Mouse (Mus musculus) retina, adult 2 months (tissue): ENCODE measurements around the gene Nup188.

Experiments
- DNase-seq: peaks from one replicate; pipeline ENCODE4 v3.0.0-alpha.2; 2012; ENCODE audit warnings: low read depth, low spot score

Nup188 gene

DNA sequence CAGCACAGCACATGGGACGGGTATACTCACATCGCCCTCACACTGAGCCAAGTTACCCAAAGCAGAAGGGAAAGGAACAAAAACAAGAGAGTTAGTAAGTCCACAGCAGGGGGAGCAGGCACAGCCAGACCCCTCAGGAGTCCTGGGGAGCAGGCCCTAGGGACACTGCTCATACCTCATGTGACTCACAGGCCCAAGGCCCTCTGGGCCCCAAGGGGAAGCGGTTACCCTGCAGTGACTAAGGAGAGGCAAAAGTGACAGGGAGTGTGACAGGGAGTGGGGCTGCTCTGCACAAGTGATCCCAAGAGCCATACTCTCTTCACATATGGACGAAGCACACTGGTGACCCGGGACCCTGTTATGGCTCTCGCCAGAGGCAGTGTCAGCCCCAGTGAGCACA is 63.0 kb downstream of the Nup188 start:
- no peak for DNase-seq

DNA sequence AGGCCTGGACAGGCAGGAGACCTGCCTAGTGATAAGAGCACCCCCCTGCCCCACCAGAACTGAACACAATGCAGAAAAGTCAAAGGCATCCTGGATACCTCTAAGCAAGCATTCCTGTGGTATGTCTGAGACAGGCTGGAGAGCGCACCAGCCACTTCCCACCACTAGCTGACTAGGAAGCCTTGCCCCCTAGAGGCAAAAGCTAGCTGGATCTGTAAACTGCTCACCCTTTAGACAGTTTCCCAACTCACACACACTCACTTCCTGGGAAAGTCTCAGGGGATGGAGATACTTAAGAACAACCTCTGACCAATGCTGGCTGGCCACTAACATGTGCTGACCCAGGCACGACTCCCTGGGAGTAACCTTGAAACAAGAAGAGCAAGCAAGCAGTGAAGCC is 65.0 kb downstream of the Nup188 start:
- no peak for DNase-seq

DNA sequence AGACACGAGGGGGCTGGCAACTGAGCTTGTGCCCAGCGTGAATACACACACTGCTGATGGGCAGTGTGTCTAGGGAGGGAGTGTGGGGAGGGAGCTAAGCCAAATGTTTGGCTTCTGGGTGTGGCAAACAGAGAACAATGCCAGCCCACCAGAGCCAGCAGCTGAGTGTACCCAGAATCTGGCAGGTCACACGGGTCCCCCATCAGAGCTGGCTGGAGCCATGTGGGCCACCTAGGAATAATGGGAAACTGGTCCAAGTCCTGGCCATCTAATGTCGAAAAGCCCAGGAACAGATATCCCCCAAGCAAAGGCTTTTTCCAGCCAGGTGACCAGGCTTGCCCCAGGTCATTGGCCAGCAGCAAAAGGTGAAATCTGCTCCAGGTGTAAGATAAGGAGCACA is 69.7 kb downstream of the Nup188 start:
- DNase-seq = no peak

DNA sequence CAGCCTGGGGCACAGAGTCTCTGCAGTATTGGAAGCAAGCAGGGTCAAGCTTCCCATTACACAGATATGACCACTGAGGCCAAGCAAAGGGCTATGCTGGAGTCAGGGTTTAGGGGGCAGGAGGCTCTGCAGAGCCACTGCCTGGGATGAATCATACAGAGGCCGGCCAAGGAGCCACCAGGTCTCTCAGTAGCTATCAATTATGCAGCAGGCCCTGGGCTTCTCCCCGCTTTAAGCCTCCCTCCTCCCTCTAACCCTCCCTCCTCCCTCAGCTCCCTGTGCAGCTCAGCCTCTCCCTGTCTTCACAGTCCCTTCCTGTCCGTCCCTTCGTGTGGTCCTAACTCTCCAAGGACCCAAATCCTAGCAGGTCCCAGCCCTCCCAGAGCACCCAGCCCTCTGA is 70.1 kb downstream of the Nup188 start:
- no peak for DNase-seq

DNA sequence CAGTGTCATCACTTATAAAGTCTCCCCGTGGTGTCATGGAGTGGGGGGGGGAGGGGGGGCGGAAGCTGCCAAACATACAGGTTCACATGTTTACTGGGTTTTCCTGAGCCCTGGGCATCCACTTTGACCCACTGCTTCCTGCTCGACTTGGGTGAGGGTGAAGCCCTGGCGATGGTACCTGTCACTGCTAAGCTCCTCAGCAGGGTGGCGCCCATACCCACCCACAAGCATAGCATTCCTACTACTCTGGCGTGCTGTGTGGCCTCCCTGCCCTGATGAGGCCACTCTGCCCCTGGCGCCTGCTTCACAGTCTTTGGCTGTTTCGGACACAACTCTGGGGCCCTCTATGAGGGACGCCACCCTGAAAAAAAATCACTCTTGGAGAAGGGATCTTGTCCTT is 70.7 kb downstream of the Nup188 start:
- no peak for DNase-seq

DNA sequence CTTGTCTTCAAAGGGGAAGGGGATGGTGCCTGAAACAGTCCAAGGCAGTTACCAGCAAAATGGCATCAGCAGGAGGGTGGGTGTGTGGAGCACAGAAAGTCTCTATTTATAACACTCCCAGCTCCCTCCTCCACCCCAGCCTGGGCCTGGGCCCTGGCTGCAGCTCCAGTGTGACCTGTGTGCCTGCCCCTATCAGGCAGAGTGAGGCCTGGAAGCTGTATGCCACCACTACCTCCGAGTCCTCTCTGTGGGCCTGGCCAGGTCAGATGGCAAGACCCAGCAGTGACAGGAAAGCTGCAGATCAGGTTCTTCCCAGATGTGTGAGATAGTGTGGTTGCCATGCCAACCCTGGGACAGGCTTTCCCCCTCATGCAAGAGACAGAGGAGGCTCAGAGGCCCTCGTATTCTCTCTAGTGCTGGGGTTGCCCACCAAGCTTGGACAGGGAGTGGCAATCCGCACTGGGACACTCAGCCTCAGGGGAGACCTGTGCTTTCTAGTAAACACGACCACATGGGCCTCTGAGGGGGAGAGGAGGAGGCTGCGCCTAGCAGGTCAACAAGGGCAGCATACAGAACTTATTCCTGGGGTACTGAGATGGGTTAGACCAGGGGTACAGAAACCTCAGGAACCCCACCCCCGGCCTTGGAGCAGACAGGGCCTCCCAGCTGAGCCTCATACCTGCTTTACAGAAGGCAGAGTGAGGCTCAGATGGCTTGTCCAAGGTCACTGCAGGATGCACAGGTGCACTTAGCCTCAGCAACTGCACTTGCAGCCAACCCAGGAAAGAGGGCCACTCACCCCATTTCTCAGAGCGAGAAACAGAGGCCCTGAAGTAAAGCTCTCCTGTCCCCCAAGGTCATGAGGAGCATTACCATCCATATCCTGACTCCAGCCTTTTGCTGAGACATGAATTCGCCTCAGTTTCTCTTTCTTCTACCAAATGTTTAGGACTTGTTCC is 71.6 kb downstream of the Nup188 start:
- DNase-seq = no peak

DNA sequence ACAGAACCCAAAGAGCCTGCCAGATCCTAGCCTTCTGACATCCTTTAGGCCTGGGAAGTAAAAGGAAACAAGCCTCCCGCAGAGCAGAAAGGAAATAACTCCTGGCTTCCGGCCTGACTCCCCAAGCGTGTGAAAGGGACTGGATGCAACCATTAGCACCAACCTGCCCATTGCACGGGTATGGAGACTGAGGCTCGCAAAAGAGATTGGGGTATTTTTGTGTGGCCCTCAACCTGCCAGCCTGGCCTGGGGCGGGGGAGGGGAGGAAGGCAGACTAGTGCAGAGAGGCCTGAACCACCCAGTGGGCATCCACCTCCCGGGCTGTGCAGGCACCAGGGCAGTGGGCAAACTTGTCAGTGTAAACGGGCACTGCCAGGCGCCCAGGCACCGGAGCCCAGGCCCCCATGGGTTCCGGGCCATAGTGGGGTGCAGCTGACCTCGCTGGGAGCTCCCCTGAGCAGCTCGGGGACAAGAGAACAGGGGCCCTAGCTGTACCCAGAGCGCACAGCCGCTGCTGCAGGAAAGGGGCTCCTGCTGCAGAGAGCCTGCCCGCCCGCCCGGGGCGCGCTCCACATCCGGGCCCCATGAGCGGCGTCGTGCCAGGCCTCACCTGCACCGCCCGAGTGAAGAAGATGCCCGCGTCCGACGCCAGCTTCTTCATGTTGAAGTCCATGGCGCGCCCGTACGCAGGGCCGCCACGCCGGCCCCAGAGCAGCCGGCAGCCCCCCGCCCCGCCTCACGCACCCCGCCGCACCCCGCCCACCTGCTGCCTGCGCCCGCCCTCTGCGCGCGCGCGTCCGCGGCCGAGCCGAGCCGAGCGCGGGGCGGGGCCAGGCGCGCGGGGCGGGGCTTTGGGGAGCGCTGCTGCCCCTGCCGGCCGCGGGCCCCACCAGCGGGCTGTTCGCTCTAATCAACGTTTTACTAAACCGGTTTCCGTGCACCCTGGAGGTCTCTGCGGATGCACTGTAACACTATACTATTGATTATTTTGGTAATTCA is 72.6 kb downstream of the Nup188 start, which contains the start of gene Sh3glb2:
Gene Sh3glb2 (minus strand): TSS at position 805 of the 999 bp plus-strand sequence.
- DNase-seq = peak; percentile 61

DNA sequence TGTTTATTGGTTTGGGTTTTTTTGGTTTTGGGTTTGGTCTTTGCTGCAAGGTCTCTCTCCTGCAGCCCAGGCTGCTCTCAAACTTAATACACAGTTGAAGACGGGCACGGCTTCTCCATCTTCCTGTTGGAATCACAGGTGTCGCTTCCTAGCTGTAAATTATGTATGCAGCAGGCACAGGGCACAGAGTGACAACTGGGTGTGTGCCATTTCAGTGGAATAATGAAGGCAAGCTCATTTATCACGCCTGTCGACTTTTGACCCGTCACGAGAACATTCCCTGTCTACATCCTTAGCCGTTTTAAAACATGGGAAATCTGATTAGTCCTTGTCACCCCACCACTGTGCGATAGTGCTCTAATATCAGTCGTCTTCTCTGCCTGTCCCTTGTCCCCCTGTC is 74.4 kb downstream of the Nup188 start:
- DNase-seq = no peak

DNA sequence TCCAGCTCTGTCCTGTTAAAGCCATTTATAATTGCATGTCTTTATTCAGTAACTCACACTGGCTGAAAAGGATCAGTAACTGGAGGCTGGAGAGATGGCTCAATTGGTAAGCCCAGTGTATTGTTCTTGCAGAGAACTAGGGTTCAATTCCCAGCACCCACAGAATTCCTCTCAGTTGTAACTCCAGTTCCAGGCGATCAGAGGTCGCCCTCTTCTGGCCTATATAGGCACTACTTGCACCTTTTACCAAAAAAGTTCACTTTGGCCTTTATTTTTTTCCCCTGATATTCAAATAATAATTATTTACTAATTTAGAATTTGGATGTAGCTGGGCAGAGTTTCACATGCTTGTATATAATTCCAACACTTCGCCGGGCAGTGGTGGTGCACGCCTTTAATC is 76.7 kb downstream of the Nup188 start:
- DNase-seq = no peak

DNA sequence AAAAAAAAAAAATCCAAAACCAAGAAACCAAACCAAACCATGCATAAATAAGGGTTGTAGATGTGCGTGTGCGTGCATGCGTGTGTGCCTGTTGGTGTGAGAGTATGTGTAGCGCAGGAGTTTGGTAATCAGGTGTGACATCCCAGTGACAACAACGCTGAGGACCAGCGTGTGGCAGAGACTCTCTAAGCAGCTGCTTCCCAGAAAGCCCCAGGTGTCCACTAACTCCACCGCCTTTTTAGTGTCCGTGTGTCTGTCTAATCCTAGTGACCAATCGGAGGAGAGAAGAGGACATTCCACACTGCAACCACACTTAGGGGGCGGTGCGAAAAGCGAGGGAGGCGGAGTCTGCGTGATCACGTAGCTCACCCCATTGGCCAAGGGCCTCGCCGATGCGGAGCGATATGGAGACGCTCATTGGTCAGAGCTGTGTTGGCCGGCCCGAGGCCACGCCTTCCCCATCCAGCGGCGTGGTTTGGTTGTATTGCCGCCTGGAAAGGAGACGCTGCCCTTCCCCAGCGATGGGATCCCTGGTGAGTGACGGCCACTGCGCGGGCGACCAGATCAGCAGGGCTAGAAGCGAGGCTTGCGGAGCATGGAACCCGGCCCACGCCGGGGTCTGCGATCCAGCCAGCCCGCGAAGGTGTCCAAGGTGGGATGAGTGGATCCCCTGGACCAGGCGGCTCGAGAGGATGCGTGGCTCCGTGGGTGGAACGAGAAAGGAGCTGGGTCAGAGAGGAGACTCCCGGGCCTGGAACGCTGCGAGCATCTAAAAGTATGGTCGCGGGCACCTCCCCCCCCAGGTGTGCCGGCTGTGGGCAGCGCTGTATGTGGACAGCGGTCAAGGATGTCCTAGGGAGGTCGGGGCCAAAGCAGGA is 77.8 kb downstream of the Nup188 start, which contains the start of gene Miga2:
Gene Miga2 (plus strand): TSS at position 461 of the 878 bp plus-strand sequence.
- peak; percentile 97 for DNase-seq

DNA sequence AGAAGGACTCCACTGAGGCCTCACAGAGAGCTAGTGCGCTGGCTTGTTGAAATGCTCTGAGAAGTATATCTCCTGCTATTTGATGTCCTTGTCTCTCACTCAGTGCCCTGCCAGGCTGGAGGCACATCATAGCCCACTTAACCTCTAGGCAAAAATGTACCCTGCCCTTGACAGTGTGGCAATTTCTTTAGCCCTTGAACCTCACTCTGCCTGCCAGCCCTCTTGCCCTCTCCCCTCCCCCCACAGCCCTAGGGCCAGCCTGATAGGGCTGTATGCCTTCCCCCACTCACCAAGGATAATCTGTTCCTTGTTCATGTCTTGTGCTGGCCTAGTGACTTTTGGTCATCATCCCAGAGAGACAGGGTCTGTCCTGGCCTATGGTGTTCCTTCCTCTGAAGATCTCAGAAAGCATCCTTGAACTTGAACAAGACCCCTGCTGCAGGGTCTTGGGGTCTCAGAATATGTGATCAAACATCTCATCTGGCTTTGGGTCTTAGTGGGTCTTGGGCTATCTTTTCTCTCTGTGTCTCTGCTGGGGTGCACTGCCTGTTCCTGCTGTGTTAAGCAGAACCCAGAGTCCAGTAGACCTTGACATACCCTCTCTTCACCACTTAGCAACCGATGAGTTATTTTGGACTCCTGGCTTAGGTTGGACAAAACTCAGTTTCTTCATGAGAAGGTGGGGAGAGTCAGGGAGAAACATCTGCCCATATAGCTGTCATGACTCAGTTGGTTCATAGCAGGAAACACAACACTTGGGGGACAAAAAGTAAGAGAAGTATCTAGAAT is 79.3 kb downstream of the Nup188 start:
- DNase-seq = no peak

DNA sequence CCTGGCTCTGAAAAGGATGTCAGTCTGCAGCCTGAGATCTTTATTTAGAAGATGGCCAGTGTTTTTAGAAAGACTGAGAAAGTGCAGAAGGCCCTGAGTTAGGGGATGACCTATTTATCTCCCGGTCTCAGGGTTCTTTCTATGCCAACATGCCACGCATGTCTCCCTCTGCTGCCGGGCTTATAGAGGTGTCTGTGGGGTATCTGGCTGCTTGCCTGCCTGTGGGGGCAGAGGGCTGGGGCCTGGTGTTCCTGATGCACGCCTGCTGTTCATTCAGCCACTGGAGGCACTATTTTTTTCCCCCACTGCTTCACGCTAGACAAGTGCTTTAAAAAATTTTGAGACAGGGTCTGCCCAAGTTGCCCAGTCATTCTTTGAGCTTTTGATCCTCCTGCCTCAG is 80.0 kb downstream of the Nup188 start:
- no peak for DNase-seq

DNA sequence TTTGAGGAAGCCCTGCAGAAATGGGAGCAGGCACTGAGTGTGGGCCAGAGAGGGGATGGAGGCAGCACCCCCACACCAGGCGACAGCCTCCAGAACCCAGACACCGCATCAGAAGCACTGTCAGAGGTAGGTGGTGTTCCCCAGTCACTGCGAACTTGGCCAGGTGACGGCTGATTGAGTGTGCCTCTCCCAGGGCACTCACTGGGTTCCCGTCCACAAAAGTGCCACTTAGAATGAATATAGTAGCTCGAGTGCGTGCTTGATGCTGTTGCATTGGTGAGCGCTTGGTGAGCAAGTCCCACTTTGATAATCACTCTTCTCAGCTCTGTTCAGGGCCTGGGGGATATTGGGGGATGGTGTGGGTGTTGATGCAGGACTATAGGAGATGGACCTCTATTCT is 85.3 kb downstream of the Nup188 start:
- DNase-seq = no peak

DNA sequence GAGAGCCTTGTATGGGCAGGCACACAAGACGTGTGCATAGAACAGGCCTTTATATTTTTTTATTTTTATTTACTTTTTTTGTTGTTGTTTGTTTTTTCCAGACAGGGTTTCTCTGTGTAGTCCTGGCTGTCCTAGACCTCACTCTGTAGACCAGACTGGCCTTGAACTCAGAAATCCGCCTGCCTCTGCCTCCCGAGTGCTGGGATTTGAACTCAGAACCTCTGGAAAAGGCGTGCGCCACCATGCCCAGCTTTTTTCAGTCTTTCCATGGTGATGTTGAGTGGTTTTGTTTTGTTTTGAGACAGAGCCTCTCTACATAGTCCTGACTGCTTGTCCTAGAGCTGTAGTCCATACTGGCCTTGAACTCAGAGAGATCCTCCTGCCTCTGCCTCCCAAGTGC is 86.5 kb downstream of the Nup188 start:
- DNase-seq = no peak

DNA sequence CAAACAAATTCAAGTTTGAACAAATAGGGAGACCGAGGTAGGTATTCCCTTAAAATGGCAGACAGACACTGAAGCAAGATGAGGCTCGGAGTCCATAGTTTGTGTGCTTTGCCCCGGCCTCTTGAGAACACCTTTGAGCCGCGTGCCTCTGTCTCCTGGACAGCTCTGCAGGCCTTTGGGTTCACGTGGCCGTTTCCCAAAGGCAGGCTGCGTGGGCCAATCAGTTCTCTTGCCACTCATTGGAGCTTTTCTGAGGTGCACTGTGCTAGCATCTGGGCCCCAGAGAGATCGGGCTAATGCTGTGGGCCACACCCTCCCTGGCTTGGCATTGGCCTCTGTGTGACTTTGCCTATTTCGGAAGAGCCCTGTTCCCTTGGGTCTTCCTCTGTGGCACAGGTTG is 89.7 kb downstream of the Nup188 start:
- DNase-seq = no peak

DNA sequence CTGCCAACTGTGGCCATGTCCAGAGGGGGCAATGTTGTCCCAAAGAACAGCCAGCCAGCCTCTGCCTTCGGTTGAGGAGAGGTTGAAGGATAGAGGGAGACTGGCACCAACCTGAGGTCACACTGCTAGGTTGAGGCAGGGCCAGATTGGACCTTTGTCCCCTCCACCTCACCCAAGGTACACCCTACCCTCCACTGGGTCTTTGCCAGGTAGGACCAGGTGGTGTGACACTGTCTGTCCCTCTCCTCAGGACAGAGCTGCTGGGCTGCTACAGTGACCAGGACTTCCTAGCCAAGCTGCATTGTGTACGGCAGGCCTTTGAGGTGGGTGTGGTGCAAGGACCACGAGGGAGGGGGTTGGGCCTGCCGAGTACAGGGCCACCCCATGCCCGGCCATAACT is 91.5 kb downstream of the Nup188 start:
- no peak for DNase-seq

DNA sequence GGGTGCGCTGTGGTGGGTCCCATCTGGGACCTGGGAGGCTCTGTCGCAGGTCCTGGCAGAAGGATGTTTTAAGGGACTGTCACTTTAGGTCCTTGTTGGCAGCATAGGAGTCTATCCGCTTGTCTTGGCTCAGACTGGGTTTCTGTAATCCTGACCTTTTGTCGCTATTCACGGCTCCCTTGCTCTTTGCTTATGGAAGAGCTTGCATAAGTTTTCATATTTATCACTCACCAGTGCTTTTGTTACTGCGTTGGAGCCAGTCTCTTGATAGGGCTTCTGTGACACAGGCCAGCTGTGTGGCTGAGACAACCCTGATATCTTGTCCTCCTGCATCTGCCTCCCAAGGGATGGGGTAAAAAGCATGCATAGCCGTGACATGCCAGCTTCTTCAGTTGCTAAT is 93.1 kb downstream of the Nup188 start:
- DNase-seq = no peak

DNA sequence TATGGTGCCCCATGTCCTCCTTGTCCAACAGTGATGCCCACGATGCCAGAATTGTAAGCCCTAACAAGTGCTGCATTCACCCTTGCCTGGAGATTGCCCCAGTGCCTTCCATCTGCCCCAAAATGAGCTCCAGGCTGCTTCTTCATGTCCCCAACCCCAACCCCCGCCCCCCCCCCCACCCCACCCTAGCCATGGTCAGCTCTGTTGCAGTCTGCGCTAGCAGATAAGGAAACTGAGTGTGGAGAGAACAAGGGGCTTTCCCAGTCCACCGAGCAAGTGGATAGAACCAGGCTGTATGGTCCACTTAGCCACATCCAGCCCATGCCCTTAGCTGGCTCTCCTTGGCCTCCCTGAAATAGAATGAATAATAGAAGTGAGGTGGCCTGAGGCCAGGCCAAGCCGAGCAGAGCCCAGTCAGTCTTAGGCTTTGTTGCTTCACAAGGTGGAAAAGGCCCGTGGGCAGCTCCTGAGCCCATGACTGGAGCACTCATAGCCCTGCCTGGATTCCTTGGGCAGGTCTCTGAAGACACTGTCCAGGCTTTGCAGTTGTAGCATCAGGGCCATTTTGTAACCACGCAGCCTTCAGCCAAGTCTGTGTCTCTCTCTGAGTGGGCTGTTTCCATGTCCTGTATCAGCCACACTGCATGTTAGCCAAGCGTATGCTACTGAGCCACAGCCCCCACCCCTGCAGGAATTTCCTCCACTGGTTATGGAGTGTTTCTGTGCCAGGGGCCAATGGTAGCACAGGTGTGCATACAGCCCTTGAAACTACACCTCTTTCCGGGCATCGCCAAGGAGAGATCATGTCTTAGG is 94.6 kb downstream of the Nup188 start:
- DNase-seq = no peak

DNA sequence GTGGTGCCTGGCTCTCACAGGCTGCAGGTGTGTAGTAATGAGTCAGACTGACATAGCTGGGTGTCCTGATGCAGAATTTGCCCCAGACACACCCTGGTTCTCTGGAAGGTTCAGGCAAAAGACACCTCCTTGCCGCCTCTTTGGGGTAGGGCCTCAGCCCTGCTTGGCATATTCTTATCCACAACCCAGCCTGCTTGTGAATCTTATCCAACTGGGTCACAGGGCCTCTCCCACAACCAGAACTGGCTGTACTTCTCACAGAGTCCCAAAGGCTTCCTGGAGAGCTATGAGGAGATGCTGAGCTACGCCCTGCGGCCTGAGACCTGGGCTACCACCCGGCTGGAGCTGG is 95.2 kb downstream of the Nup188 start:
- no peak for DNase-seq

DNA sequence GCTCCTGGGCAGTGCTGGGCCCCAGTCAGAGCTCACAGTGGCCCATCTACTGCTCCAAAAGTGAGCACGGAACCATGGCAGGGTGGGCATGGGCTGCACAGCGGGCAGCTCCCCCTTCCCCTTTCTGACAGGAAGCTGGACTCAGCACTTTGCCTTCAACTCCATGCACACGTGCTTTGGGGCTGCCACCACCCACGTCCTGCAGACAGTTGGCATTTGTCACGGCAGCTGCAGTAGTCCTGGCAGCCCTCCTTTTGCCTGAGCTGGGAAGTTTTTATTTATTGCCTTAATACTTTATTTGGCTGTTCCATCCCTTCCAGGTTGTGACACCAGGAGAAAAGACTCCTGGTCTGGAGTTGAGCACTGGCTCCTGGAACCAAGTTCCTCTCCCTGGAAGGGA is 98.6 kb downstream of the Nup188 start:
- no peak for DNase-seq
